Mouse (Mus musculus): ENCODE data around the gene Olfr635. TPM values are rescaled to one million over a fixed set of nuclear protein-coding genes. Genes with fewer than 3 reads are reported as not detected.

Gene Olfr635
- polyA plus RNA-seq, 1 experiment from 2014 or later = 0.03 TPM

DNA sequence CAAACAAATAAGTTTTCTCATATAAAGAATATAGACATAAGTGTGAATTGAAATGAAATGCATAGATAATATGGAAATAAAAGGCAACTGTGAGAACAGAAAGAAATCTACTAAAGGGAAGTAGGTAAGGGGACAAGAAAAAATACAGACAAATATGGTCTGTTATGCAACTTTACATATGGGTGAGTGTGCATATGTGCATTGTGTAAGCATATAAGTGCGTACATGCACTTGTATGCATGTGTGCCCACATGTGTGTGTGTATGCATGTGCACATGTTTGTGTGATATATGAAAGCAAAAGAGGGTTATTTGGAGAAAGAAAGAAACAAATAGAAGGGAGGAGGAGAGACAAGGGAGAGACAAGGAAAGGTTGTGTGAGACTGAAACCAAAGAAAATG is 48.0 kb downstream of the Olfr635 start:
- no peak overlapping the region for H3K4me3 ChIP-seq (ENCODE audit: low read depth, low read length)
- no peaks in the 10 kb centered on the region for H3K4me1 ChIP-seq (ENCODE audit: control insufficient read depth, insufficient read depth, low read length)
- H3K36me3 ChIP-seq (ENCODE audit: control insufficient read depth, insufficient read depth, low read length) = no peaks in the 10 kb centered on the region
- H3K27ac ChIP-seq (ENCODE audit: low read depth, low read length) = no peak overlapping the region
- no peaks in the 10 kb centered on the region for H3K9me3 ChIP-seq (ENCODE audit: control insufficient read depth, low read length)
- no peak overlapping the region for H3K9ac ChIP-seq (replicated peaks; ENCODE audit: low read depth, low read length)
- WGBS = 88% methylated on average over 1 of the region's 1 CpGs
- no peak overlapping the region for H3K4me2 ChIP-seq (ENCODE audit: low read depth, low read length)
- H3K27me3 ChIP-seq (ENCODE audit: control insufficient read depth, insufficient read depth, low read length) = no peaks in the 10 kb centered on the region
- ATAC-seq (ENCODE audit: low read depth) = no peak

DNA sequence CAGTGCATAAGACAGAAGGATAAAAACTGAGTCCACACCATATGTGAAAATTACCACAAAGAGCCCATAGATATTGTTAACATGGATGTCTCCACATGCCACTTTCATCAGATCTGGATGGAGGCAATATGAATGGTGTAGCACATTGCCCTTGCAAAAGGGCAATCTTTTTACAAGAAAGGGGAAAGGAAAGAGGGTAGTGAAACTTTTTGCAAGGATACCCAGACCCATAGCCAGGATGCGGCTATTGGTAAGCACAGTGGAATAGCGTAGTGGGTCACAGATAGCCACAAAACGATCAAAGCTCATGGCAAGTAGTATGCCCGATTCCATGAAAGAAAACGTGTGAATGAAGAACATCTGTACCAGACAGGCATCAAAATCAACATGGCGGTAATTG is 50.7 kb downstream of the Olfr635 start:
- Histone ChIP-seq H3K4me1 (ENCODE audit: control insufficient read depth, insufficient read depth, low read length) (no peaks in the 10 kb centered on the region), H3K27ac (ENCODE audit: low read depth, low read length) (no peak overlapping the region), H3K4me2 (ENCODE audit: low read depth, low read length) (no peak overlapping the region), H3K9me3 (ENCODE audit: control insufficient read depth, low read length) (no peaks in the 10 kb centered on the region), H3K9ac (replicated peaks; ENCODE audit: low read depth, low read length) (no peak overlapping the region), H3K27me3 (ENCODE audit: control insufficient read depth, insufficient read depth, low read length) (no peaks in the 10 kb centered on the region), H3K4me3 (ENCODE audit: low read depth, low read length) (no peak overlapping the region), H3K36me3 (ENCODE audit: control insufficient read depth, insufficient read depth, low read length) (no peaks in the 10 kb centered on the region)
- no peak for ATAC-seq (ENCODE audit: low read depth)
- WGBS = 88% methylated on average over 6 of the region's 6 CpGs

DNA sequence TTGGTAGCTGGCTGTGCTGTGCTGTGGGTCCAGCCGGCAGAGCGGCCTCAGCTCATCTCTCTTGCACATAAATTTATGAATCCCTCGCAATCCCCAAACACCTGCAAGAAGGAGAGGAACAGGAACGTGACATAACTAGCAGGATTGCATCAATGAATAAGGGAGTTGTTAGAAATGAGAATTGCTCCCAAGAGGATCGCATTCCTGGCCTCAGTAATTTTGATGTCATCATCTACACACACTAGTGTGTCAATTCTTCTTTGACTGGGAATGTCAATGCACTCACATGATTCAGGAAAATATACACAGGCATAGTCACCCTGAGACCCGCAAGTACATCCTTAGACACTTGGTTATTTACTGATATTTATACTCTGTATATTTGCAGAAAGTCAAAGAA is 54.5 kb downstream of the Olfr635 start, which contains the start of gene Olfr640:
TSS of gene Olfr640 (minus strand) at position 101 of the 400 bp plus-strand sequence.
- Histone ChIP-seq H3K36me3 (ENCODE audit: control insufficient read depth, insufficient read depth, low read length) (no peaks in the 10 kb centered on the region), H3K27ac (ENCODE audit: low read depth, low read length) (no peak within 1 kb of the TSS), H3K4me2 (ENCODE audit: low read depth, low read length) (no peak within 1 kb of the TSS), H3K27me3 (ENCODE audit: control insufficient read depth, insufficient read depth, low read length) (no peaks in the 10 kb centered on the region), H3K9ac (replicated peaks; ENCODE audit: low read depth, low read length) (no peak within 1 kb of the TSS), H3K4me3 (ENCODE audit: low read depth, low read length) (no peak within 1 kb of the TSS), H3K9me3 (ENCODE audit: control insufficient read depth, low read length) (no peaks in the 10 kb centered on the region), H3K4me1 (ENCODE audit: control insufficient read depth, insufficient read depth, low read length) (no peaks in the 10 kb centered on the region)
- 72% methylated on average over 6 of the region's 6 CpGs for WGBS
- no peak for ATAC-seq (ENCODE audit: low read depth)

DNA sequence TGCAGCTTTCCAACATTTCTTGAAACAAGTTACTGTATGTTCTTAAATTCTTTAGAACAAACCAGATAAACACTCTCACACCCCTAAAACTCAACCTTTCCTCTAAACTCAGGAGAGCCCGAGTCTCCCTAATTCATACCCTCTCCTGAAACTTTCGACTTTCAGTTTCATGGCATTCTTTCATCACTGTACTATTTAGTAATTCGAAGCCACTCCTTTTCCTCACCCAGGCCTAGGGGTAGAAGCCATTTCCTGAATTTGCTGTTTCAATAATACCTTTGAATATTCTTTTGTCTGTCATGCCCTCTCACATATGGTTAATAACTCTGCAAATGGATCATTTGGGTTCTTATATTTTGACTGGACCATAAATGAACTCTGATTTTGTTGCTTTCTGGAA is 56.0 kb downstream of the Olfr635 start:
- no peak overlapping the region for H3K4me3 ChIP-seq (ENCODE audit: low read depth, low read length)
- H3K4me1 ChIP-seq (ENCODE audit: control insufficient read depth, insufficient read depth, low read length) = no peaks in the 10 kb centered on the region
- no peak overlapping the region for H3K27ac ChIP-seq (ENCODE audit: low read depth, low read length)
- no peaks in the 10 kb centered on the region for H3K9me3 ChIP-seq (ENCODE audit: control insufficient read depth, low read length)
- H3K4me2 ChIP-seq (ENCODE audit: low read depth, low read length) = no peak overlapping the region
- H3K27me3 ChIP-seq (ENCODE audit: control insufficient read depth, insufficient read depth, low read length) = no peaks in the 10 kb centered on the region
- H3K36me3 ChIP-seq (ENCODE audit: control insufficient read depth, insufficient read depth, low read length) = no peaks in the 10 kb centered on the region
- WGBS = 84% methylated on average over 3 of the region's 3 CpGs
- no peak for ATAC-seq (ENCODE audit: low read depth)
- no peak overlapping the region for H3K9ac ChIP-seq (replicated peaks; ENCODE audit: low read depth, low read length)

- Histone ChIP-seq H3K36me3 (ENCODE audit: control insufficient read depth, insufficient read depth, low read length) (no peaks in the 10 kb centered on the region), H3K4me1 (ENCODE audit: control insufficient read depth, insufficient read depth, low read length) (no peaks in the 10 kb centered on the region), H3K9me3 (ENCODE audit: control insufficient read depth, low read length) (no peaks in the 10 kb centered on the region), H3K27me3 (ENCODE audit: control insufficient read depth, insufficient read depth, low read length) (no peaks in the 10 kb centered on the region), H3K9ac (replicated peaks; ENCODE audit: low read depth, low read length) (no peak within 1 kb of the TSS), H3K4me3 (ENCODE audit: low read depth, low read length) (no peak within 1 kb of the TSS), H3K4me2 (ENCODE audit: low read depth, low read length) (no peak within 1 kb of the TSS), H3K27ac (ENCODE audit: low read depth, low read length) (no peak within 1 kb of the TSS)
- 64% methylated on average over 1 of the region's 1 CpGs for WGBS
- ATAC-seq (ENCODE audit: low read depth) = no peak
These were observed 64.2 kb downstream of the Olfr635 start, which contains the start of gene Olfr641 for GRCm38 (mm10) chr7:104035145-104035544. Gene Olfr641, plus strand, starts transcription at chr7:104035445.

Other genes with a start within 250 kb of the Olfr635 start
- gene Olfr628, start 240.8 kb upstream of the Olfr635 start, polyA plus RNA-seq (2014; fragmentation: Nextera tagmentation; extraction: Ambion mirVana) = not detected in 2 replicates
- not detected in 2 replicates for gene Olfr629, start 226.2 kb upstream of the Olfr635 start, polyA plus RNA-seq (2014; fragmentation: Nextera tagmentation; extraction: Ambion mirVana)
- not detected in 2 replicates for gene Olfr630, start 213.8 kb upstream of the Olfr635 start, polyA plus RNA-seq (2014; fragmentation: Nextera tagmentation; extraction: Ambion mirVana)
- gene Olfr69, start 199.6 kb upstream of the Olfr635 start, polyA plus RNA-seq (2014; fragmentation: Nextera tagmentation; extraction: Ambion mirVana) = not detected in 2 replicates
- not detected in 2 replicates for gene Olfr68, start 191.5 kb upstream of the Olfr635 start, polyA plus RNA-seq (2014; fragmentation: Nextera tagmentation; extraction: Ambion mirVana)
- not detected in 2 replicates for gene Olfr67, start 179.3 kb upstream of the Olfr635 start, polyA plus RNA-seq (2014; fragmentation: Nextera tagmentation; extraction: Ambion mirVana)
- gene Hbb-bt, start 157.2 kb upstream of the Olfr635 start, polyA plus RNA-seq (2014; fragmentation: Nextera tagmentation; extraction: Ambion mirVana) = 1,217 and 1,461 TPM in 2 replicates
- 2,922 and 4,105 TPM in 2 replicates for gene Hbb-bs, start 143.1 kb upstream of the Olfr635 start, polyA plus RNA-seq (2014; fragmentation: Nextera tagmentation; extraction: Ambion mirVana)
- not detected in 2 replicates for gene Hbb-bh2, start 130.6 kb upstream of the Olfr635 start, polyA plus RNA-seq (2014; fragmentation: Nextera tagmentation; extraction: Ambion mirVana)
- gene Hbb-bh1, start 128.0 kb upstream of the Olfr635 start, polyA plus RNA-seq (2014; fragmentation: Nextera tagmentation; extraction: Ambion mirVana) = 1.5 and 5.1 TPM in 2 replicates
- 261 and 1,449 TPM in 2 replicates for gene Hbb-y, start 117.9 kb upstream of the Olfr635 start, polyA plus RNA-seq (2014; fragmentation: Nextera tagmentation; extraction: Ambion mirVana)
- gene Olfr66, start 84.9 kb upstream of the Olfr635 start, polyA plus RNA-seq (2014; fragmentation: Nextera tagmentation; extraction: Ambion mirVana) = not detected in 2 replicates
- not detected in 2 replicates for gene Olfr64, start 76.7 kb upstream of the Olfr635 start, polyA plus RNA-seq (2014; fragmentation: Nextera tagmentation; extraction: Ambion mirVana)
- gene Olfr65, start 67.7 kb upstream of the Olfr635 start, polyA plus RNA-seq (2014; fragmentation: Nextera tagmentation; extraction: Ambion mirVana) = not detected in 2 replicates
- gene Olfr631, start 42.3 kb upstream of the Olfr635 start, polyA plus RNA-seq (2014; fragmentation: Nextera tagmentation; extraction: Ambion mirVana) = not detected in 2 replicates
- gene Olfr632, start 36.8 kb upstream of the Olfr635 start, polyA plus RNA-seq (2014; fragmentation: Nextera tagmentation; extraction: Ambion mirVana) = not detected in 2 replicates
- gene Olfr633, start 26.7 kb upstream of the Olfr635 start, polyA plus RNA-seq (2014; fragmentation: Nextera tagmentation; extraction: Ambion mirVana) = not detected in 2 replicates
- gene Olfr638, start 27.6 kb downstream of the Olfr635 start, polyA plus RNA-seq (2014; fragmentation: Nextera tagmentation; extraction: Ambion mirVana) = not detected in 2 replicates
- 0.04 TPM in 1 of 2 replicates, not detected in the other for gene Olfr639, start 46.2 kb downstream of the Olfr635 start, polyA plus RNA-seq (2014; fragmentation: Nextera tagmentation; extraction: Ambion mirVana)
- gene Olfr640, start 54.4 kb downstream of the Olfr635 start, polyA plus RNA-seq (2014; fragmentation: Nextera tagmentation; extraction: Ambion mirVana) = not detected in 2 replicates
- gene Olfr641, start 64.3 kb downstream of the Olfr635 start, polyA plus RNA-seq (2014; fragmentation: Nextera tagmentation; extraction: Ambion mirVana) = not detected in 2 replicates
- not detected in 2 replicates for gene Olfr642, start 81.5 kb downstream of the Olfr635 start, polyA plus RNA-seq (2014; fragmentation: Nextera tagmentation; extraction: Ambion mirVana)
- not detected in 2 replicates for gene 4930516K23Rik, start 90.3 kb downstream of the Olfr635 start, polyA plus RNA-seq (2014; fragmentation: Nextera tagmentation; extraction: Ambion mirVana)
- not detected in 2 replicates for gene Olfr644, start 100.7 kb downstream of the Olfr635 start, polyA plus RNA-seq (2014; fragmentation: Nextera tagmentation; extraction: Ambion mirVana)
- not detected in 2 replicates for gene Olfr645, start 114.3 kb downstream of the Olfr635 start, polyA plus RNA-seq (2014; fragmentation: Nextera tagmentation; extraction: Ambion mirVana)
- gene Olfr646, start 133.7 kb downstream of the Olfr635 start, polyA plus RNA-seq (2014; fragmentation: Nextera tagmentation; extraction: Ambion mirVana) = not detected in 2 replicates
- not detected in 2 replicates for gene Ubqln5, start 158.7 kb downstream of the Olfr635 start, polyA plus RNA-seq (2014; fragmentation: Nextera tagmentation; extraction: Ambion mirVana)
- gene Olfr643, start 166.3 kb downstream of the Olfr635 start, polyA plus RNA-seq (2014; fragmentation: Nextera tagmentation; extraction: Ambion mirVana) = not detected in 2 replicates
- not detected in 2 replicates for gene Ubqln3, start 172.1 kb downstream of the Olfr635 start, polyA plus RNA-seq (2014; fragmentation: Nextera tagmentation; extraction: Ambion mirVana)
- gene Ubqlnl, start 179.4 kb downstream of the Olfr635 start, polyA plus RNA-seq (2014; fragmentation: Nextera tagmentation; extraction: Ambion mirVana) = not detected in 2 replicates
- not detected in 2 replicates for gene Olfm5, start 193.7 kb downstream of the Olfr635 start, polyA plus RNA-seq (2014; fragmentation: Nextera tagmentation; extraction: Ambion mirVana)
- gene Olfr648, start 212.2 kb downstream of the Olfr635 start, polyA plus RNA-seq (2014; fragmentation: Nextera tagmentation; extraction: Ambion mirVana) = 0.37 and 0.78 TPM in 2 replicates
- gene Olfr649, start 224.8 kb downstream of the Olfr635 start, polyA plus RNA-seq (2014; fragmentation: Nextera tagmentation; extraction: Ambion mirVana) = not detected in 2 replicates
- 0.31 and 0.48 TPM in 2 replicates for gene Trim6, start 247.6 kb downstream of the Olfr635 start, polyA plus RNA-seq (2014; fragmentation: Nextera tagmentation; extraction: Ambion mirVana)